Mouse (Mus musculus) gastrocnemius, postnatal 25 days (tissue): ENCODE measurements around the gene Dirc2. TPM values are rescaled to one million over a fixed set of nuclear protein-coding genes. Genes with fewer than 3 reads are reported as not detected.

Experiments used
- DNase-seq: peaks from one replicate; pipeline ENCODE4 v3.0.0; 2022
- total RNA-seq, 2 experiments: library from RNA; stranded (reverse); gene quantifications; 1 replicate in 1 of 2; 2 replicates in 1 of 2; pipeline ENCODE4 v1.2.3; 2021

The Dirc2 gene
- total RNA-seq, 2 experiments from 2014 or later: 49.7 to 52.4 TPM

GRCm38 (mm10) chr16:35772598-35772997, 3.4 kb upstream of the Dirc2 start:
- DNase-seq: no peak

- DNase-seq: no peak
These were observed 2.5 kb upstream of the Dirc2 start for GRCm38 (mm10) chr16:35771606-35772005.

GRCm38 (mm10) chr16:35771141-35771540, 2.0 kb upstream of the Dirc2 start:
- DNase-seq: no peak

- DNase-seq: peak; percentile 90
These were observed 912 bp upstream of the Dirc2 start, which contains the start of gene Hspbap1 for GRCm38 (mm10) chr16:35769878-35770657. TSS of gene Hspbap1 (plus strand) at chr16:35770375.

GRCm38 (mm10) chr16:35768469-35768784, 729 bp downstream of the Dirc2 start:
- no peak for DNase-seq

GRCm38 (mm10) chr16:35766366-35766765, 2.8 kb downstream of the Dirc2 start:
- no peak for DNase-seq

- DNase-seq: no peak
These were observed 3.7 kb downstream of the Dirc2 start for GRCm38 (mm10) chr16:35765449-35765848.

- DNase-seq: no peak
These were observed 4.2 kb downstream of the Dirc2 start for GRCm38 (mm10) chr16:35764941-35765340.

- no peak for DNase-seq
These were observed 5.4 kb downstream of the Dirc2 start for GRCm38 (mm10) chr16:35763590-35764296.

GRCm38 (mm10) chr16:35759401-35759800, 9.8 kb downstream of the Dirc2 start:
- DNase-seq: no peak

- DNase-seq: no peak
These were observed 12.5 kb downstream of the Dirc2 start for GRCm38 (mm10) chr16:35756697-35757096.

- no peak for DNase-seq
These were observed 13.4 kb downstream of the Dirc2 start for GRCm38 (mm10) chr16:35755502-35756334.

GRCm38 (mm10) chr16:35753926-35754325, 15.2 kb downstream of the Dirc2 start:
- DNase-seq: no peak

- no peak for DNase-seq
These were observed 17.3 kb downstream of the Dirc2 start for GRCm38 (mm10) chr16:35751841-35752240.

- DNase-seq: no peak
These were observed 19.8 kb downstream of the Dirc2 start for GRCm38 (mm10) chr16:35749385-35749784.

- DNase-seq: no peak
These were observed 20.9 kb downstream of the Dirc2 start for GRCm38 (mm10) chr16:35748237-35748603.

GRCm38 (mm10) chr16:35747417-35748236, 21.5 kb downstream of the Dirc2 start:
- DNase-seq: peak; percentile 67

- DNase-seq: no peak
These were observed 26.8 kb downstream of the Dirc2 start for GRCm38 (mm10) chr16:35742251-35742937.

GRCm38 (mm10) chr16:35741621-35742020, 27.5 kb downstream of the Dirc2 start:
- no peak for DNase-seq

GRCm38 (mm10) chr16:35740943-35741342, 28.2 kb downstream of the Dirc2 start:
- no peak for DNase-seq

GRCm38 (mm10) chr16:35740357-35740756, 28.8 kb downstream of the Dirc2 start:
- no peak for DNase-seq
